Mouse (Mus musculus) NIH3T3 (cell line): ENCODE results near the gene Mtpn.

Experiments used
- DNase-seq: peaks from one replicate; pipeline ENCODE4 v3.0.0-alpha.2; 2012; ENCODE audit warnings: low read depth

Mtpn gene

DNA sequence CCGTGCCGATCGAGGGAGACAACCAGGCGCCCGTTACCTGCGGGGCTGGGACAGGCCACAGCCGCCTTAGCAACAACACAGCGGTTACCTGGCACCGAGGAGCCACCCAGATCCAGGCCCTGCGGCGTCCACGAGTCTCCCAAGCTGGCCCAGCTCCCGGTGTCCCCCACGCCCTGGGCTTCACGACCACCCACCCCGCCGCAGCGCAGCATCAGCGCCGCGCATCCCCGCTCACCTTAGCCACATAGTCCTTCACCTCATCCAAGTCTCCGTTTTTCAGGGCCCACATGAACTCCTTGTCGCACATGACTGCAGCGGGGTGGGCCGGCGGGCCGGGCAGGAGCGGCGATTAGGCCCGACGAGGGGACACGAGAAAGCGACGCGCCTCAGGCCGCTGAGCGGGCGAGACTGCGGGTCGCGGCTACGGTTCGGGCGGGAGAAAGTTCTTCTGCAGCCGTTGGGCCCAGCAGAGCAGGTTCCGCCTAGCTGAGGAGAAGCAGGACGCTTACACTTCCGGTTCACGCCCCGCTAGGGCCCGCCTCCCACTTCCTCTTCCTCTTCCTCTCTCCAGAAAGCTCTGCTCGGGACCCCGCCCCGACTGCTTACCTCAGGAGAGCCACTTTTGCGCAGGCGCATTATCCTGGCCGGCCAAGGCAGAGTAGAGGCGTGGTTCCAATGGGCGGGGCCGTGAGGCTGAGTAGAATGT, at the start of gene Mtpn:
Mtpn (minus strand) TSS at position 585 of the 706 bp plus-strand sequence.
- DNase-seq: peak; percentile 100

- DNase-seq: no peak
Measured at GRCm38 (mm10) chr6:35568731-35569130, 29.0 kb upstream of the Mtpn start.

- peak; percentile 84 for DNase-seq
Measured at GRCm38 (mm10) chr6:35567755-35568154, 28.1 kb upstream of the Mtpn start.

DNA sequence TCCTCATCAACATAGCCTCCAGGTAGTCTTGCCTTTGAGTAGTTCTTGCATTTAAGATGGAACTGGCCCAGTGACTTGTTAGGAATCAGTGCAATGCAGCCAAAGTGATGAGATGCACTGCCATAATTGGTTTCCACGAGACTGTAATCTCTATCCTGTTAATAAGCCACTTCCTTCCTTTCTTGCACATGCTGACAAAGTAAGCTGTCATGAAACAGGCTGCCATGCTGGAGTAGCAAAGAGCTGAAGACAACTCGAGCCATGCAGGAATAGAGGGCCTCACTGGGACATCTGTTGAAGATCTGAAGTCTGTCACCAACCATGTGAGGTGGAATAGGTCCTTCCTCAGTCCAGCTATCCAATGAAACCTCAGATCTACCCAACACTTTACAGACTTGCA, 20.3 kb upstream of the Mtpn start:
- DNase-seq: no peak

GRCm38 (mm10) chr6:35544352-35544751, 4.7 kb upstream of the Mtpn start:
- no peak for DNase-seq

DNA sequence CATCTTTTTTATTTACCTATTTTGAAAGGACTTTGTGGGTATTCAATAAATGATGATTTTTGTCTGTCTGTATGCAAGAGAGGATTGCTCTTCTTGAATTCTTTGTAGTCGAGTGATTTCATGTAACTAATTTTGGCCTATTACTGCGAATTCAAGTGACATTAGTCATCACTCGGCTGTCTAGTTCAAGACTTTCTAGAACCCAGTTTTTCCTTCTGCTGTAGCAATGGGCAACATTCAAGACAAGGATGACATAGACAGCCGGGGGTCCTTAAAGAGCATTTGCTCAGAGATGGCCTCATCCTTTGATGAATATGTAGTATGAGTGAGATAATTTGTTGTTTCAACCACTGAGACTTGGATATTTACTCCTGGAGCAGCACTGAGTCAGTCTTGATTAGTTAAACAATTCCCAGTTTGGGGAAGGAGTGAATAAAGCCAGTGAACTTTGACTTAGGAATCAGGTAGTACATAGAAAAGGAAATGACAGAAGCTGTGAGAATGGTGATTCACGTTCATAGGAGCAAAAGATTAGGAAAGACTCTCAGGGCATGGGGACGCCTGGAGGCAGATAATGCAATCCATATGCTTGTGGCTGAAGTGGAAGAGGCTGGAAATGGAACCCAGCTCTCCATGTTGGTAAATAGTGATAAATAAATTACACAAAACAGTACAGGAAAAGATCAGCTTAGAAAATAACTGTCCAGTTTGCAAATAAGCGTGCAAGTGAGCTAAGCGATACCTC, 3.1 kb upstream of the Mtpn start:
- DNase-seq: peak; percentile 73

DNA sequence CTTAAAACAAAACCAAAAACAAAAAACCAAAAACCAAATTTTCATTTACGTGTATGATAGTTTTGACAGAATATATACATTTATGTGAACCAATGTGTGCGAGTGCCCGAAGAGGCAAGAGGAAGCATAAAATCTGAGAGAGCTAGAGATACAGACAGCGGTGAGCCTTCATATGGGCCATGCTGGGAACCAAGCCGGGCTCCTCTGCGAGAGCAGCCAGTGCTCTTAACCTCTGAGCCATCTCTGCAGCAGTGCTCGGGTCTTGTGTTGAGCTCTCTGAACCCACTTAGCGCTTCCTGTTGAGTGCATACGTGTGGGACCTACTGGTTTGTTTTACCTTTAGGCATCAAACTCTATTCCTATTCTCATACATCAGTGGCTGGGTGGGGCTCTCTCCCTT, 689 bp upstream of the Mtpn start:
- no peak for DNase-seq

GRCm38 (mm10) chr6:35538757-35539303, 858 bp downstream of the Mtpn start:
- DNase-seq: peak; percentile 48

- DNase-seq: no peak
Measured at GRCm38 (mm10) chr6:35536021-35536420, 3.7 kb downstream of the Mtpn start.

DNA sequence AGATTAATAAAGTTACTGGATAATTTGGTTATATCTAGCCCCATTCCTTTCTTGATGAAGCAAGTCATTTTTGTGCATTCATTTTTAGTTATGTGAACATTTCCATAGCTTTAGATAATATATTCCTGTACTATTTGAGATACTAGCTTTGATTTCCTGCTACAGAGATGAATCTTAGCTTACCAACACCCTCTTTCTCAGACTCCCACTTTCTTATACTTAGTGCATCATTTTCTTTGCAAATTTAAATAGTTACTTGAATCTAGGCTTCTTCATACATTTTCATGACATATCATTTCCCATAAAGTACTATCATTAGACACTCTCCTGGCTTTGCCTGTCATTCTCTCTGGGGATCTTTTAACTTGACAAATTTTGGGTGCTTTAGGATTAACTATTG, 26.3 kb downstream of the Mtpn start:
- no peak for DNase-seq

- DNase-seq: no peak
Measured at GRCm38 (mm10) chr6:35504781-35505180, 34.9 kb downstream of the Mtpn start.

DNA sequence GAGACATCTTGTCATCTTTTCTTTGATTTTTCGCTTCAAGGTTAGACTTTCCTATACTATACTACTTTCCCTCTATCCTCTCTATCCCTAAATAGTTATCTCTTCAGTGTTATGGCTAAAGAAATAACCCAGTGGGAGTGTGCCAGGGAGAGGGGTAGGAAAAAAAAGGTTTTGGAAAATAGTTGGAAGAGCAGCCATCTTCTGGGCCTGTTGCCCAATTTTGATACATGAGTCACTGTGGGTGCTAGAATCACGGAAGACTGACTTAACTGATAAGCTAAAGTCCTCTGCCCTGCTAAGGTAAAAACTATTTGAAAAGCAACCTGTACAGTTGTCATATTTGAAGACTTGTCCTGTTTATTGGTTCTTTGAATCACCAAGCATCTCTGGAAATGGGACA, 36.8 kb downstream of the Mtpn start:
- DNase-seq: peak; percentile 81

GRCm38 (mm10) chr6:35499978-35500667, 39.6 kb downstream of the Mtpn start:
- no peak for DNase-seq

DNA sequence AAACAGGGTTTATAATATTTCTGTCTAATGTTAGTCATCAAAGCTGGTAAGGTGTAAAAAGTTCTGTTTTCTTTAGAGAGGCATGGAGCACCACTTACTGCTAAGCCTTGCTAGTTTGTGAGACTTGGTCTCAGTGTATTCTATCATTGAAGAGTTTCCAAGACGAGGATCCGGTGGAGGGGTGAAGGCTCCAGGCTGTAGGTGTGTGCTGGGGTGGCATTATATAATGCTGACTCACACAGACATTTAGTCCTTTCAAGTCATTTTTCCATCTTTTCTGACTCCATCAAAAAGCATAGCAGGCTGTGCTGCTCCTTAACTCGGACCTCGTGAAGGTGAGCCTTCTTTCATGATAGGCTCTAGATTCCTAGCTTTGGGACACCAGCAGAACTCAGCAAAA, 42.3 kb downstream of the Mtpn start:
- DNase-seq: no peak

- no peak for DNase-seq
Measured at GRCm38 (mm10) chr6:35493851-35494250, 45.8 kb downstream of the Mtpn start.

GRCm38 (mm10) chr6:35479651-35480335, 59.9 kb downstream of the Mtpn start:
- no peak for DNase-seq

GRCm38 (mm10) chr6:35476830-35477229, 62.9 kb downstream of the Mtpn start:
- DNase-seq: no peak

DNA sequence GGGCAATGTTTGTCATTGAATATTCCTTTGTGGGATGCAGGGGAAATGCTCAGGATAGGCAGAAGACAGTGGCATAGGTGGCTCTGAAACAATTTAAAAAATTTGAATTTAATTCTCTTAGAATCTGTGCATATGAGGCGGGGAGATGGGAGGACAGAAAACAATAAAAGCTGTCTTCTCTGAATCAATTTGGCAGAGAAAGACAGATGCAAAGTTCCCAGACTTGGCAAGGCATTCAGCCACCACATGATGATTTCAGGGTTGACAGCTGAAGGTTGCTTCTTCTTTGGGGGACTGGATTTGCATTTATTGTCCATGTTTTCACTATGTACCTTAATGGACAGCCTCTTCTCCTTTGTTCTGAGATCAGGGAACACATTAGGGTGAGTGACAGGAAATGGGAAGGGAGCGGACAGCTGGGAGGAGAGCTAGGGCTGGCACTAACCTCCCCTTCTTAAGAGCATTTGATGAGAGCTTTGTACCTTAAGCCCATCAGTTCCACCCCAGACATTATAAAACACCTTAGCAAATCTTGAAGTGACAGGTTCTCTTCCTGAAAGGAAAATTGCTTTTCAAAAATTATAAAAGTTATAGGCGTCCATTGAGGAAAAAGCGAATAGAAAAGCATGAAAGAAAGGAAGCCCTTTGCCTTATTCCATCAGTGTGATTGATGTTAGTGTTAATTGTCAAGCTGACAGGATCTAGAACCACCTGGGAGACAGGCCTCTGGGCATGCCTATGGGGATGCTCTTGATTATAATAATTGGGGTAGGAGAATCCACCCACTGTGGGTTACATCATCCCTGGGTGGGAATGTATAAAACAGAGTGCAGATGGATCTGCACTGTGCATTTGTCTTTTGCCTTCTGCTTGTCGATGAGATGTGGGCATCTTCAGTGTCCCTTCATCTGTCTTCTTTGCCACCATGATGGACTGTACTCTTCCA, 76.0 kb downstream of the Mtpn start:
- DNase-seq: no peak

- no peak for DNase-seq
Measured at GRCm38 (mm10) chr6:35462484-35462883, 77.2 kb downstream of the Mtpn start.
